Mouse (Mus musculus) cortical plate, adult 2 months (tissue): ENCODE results near the gene Cemip2.

Source experiments
- CTCF ChIP-seq: fragments of 200-500 bp; IDR thresholded peaks from 2 replicates; pipeline ENCODE4 v1.5.1; 2011; ENCODE audit warnings: mild to moderate bottlenecking, control low read depth, low read length; ENCODE audit not compliant: insufficient read depth; ENCODE audit errors: extremely low read depth
- POLR2A ChIP-seq: fragments of 200-500 bp; IDR thresholded peaks from 2 replicates; pipeline ENCODE4 v1.6.1; 2011; ENCODE audit warnings: mild to moderate bottlenecking, low read length, control low read depth; ENCODE audit not compliant: insufficient read depth; ENCODE audit errors: extremely low read depth

DNA sequence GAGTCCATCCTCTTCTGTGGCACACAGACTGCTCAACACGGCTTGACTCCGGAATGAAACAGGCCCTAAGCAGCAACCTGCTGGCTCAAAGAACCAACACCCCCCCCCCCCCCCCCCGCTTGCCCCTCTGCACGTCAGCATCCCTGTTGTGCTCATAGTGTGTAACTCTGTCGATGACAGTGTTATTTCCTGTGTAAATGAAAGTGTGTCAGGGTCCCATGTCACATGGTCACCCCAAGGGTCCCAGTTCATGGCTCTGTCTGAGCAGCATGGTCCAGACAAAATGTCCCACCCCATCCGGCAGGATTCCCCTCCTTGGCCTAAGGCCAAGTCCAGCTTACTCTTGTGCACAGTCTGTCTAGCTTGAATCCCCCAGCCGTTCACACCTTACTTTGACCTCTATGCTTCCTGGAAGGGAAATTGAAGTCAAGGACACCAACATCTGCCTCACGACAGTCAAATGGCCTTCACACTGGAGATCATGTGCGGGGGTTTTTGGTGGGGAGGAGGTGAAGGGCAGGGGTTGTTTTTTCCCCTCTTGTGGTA lies 10.6 kb upstream of the Cemip2 start:
- TF ChIP-seq CTCF: no peak
- TF ChIP-seq POLR2A: no peak
